Mouse (Mus musculus) cerebellum, postnatal 36 days (tissue): ENCODE measurements at regions not wholly inside any gene's neighbourhood (a gene's known extent, or its start where the extent isn't known, plus 50 kb on each side); places are given as distances from the start of the nearest gene placed in this dataset.
A peak's percentile ranks its signal among the peaks of the same experiment; 100 is the strongest.

Experiments
- DNase-seq, 2 experiments: peaks; one replicate each; pipeline ENCODE4 v3.0.0; 2021 to 2022; ENCODE audit warnings: mixed read lengths in 2 of 2

DNA sequence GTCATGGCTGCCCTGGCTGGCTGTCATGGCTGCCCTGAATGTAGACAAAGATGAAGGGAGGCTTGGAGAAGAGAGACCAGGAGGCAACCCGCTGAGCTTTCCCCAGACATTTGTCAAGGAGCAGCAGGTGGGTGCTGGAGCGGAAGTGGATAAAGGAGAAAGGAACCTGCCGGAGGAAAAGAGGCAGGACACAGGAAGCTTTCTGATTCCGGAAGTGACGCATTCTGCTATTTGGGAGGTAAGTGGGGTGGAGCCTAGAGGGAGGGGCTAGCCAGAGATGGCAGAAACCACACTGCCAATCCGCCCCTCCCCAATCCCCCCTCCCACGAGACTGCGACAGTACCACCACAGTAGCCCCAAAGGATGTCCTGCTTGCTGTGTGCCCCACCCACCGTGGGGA lies 80.1 kb downstream of the Gm572 start:
- no peak for DNase-seq

DNA sequence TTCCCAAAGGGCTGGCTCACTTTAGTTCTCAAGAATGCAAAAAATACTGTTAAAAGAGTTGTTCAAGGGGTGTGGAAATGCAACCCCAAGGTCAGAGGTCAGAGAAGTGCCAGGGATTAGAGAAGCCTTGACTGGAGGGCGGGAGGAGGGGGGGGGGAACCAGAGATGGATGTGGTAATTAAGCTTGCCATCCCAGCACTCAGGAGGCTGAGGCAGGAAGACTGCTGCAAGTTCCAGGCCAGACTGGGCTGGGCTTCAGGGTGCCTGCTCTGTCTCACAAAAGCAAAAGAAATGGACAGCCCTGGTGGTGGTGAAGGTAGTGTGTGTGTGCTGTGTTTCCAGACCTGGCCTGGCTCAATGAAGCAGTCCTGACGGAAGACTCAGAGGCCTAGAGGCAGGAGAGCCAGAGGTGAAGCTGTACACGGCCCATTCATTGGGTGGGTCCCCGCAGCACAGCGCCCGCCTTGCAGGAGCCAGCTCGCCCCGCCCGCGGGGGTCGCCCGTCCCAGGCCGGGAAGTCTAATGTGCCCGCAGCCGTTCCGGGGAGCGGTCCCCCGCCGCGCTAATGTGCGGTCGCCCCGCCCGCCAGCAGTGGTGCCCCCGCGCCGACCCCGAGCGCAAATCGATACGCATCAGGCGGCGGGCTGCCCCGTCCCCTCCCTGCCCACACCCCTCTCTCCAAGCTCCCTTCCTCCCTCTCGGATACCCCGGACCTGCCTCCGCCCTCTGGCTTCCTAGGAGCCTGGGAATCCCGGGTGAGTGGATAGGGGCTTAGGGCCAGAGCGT lies 80.1 kb upstream of the Casz1 start:
- DNase-seq = no peak

DNA sequence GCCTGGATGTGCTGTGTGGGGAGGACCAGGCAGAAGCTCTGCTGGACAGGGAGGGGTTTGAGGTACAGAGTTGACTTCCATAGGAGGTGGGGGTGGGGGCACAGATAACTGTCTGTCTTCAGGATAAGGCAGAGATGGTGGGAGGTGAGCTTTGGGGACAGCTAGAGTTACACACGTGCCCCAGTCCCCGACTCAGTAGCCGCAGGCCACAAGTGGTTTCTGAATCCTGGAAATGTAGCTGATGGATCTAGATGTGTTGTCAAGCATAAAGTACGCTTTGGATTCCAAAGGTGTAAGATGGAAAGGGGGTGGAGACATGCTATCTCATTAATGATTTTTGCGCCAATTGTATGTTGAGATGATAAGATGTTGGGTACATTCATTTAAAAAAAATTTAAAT lies 75.4 kb upstream of the Casz1 start:
- no peak for DNase-seq

DNA sequence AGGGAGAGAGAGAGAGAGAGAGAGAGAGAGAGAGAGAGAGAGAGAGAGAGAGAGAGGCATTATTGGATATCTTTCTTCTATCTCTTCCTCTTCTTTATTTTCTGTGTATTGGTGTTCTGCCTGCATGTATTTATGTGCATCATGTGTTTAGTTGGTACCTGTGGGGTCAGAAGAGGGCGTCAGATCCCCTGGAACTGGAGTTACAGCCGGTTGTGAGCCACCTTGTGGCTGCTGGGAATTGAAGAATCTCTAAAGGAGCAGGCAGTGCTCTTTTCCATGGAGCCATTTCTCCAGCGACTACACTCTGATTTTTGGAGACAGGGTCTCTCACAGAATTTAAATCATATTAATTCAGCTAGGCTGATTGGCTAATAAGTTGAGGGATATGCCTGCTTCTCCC lies 72.6 kb upstream of the Casz1 start:
- no peak for DNase-seq

DNA sequence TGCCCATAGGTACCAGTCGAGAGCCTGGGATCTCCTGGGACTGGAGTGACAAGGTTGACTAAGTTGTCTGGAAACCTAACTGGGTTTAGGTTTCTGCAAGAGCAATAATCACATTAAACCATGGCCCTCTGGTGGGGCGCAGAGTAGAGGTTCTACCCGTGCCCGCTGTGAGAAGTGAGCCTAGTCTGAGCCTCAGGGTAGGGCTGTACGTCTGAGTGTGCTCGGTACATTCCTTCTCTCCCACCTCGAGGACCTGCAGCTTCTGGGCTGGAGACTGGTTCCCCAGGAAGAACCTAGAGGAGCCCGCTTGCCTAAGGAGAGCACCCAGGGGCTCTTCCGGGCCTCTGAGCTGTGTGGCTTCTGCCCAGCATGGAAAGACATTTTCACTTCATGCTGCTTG lies 70.2 kb upstream of the Casz1 start:
- no peak for DNase-seq

DNA sequence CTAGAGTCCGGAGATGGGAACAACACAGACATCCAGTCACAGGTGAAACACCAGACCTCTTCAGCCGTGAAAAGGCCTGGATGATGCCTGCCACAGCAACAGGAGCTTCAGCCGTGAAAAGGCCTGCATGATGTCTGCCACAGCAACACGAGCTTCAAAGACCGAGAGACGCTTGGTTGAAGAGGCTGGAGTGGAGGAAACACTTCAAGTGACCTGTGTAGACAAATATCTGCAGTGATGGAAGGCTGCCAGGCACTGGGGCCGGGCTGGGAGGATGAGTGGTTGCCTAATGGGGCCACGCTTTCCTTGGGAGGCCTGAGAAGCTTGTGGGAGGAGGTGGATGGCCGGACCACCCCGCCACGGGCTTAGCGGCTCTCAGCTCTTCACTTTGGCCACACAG lies 69.7 kb upstream of the Casz1 start:
- DNase-seq = no peak

DNA sequence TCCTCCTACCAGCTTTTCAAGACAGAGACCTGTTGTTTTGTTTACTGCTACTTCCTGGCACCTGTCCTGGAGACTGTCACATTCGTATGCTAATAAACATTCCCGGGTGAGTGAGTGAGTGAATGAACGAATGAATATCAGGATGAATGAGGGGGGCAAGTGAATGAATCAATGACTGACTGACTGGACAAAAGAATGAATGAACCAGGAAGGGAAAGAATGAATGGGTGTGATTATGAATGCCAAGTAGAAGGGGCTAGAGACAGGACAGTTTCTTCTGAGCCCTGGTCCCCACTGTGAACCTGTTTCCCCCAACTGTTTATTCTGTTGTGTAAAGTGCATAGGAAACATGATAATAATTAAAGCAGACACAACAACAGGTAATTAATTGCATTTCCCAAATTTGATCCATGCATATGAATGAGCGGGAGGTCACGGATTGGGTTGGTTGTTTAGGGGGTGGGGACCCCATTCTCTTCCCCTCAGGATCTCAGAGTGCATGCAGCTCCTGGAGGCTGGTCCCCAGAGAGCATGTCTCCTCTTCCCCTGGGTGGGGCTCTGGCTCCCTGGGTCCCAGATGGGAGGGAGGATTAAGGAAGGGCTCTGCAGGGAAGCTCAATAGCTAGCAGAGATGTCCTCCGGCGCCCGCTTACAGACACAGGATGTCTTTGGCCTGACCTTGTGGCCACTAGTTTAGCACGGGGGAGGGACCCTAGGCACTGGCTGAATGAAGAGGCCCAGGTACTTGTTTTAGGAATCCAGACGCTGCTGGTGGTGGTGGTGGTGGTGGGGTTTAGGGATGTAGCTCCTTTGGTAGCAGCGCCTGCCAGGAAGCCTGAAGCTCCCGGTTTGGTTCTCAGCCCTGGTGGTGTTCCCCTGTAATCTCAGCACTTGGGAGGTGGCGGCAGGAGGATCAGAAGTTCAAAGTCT lies 65.4 kb upstream of the Casz1 start:
- no peak for DNase-seq

DNA sequence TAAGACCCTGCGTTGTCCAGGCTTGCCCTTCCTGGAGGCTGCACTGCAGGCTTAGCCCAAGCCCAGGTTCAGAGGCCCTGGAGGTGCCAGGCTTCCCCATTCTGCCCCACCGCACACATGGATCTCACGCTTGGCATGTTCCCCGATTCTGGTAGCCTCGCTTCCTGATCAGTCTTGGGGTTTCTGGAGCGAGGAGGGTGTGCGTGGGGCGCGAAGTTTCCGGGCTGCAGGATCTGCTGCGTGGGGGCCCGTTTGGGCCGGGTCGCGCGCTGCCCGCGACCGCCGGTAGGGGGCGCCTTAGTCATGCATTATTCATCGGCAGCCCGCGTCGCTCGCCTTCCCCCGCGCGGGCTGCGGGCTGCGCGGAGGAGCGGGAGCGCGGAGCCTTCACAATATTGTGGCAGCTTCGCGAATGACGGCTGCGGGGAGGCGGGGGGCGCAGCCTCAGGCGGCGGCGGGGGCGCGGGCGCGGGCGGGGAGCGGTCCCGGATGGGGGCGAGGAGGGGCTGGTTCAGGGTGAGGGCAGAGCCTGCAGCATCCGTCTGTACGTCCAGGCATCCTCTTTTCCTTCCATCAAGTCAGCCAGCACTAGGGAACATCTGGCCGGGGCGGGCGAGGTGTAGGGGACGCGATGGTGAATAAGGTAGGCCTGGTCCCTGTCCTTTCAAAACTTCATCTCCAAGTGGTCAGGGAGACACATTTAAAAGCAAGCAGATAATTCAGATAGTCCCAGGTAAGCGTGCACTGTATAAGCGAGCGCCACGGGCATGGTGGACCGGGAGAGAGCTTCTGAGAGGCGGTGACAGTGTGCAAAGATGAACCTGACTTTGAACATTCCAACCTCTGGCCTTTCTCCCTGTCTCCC lies 61.4 kb upstream of the Casz1 start:
- peak; percentile 76 to 78 for DNase-seq

DNA sequence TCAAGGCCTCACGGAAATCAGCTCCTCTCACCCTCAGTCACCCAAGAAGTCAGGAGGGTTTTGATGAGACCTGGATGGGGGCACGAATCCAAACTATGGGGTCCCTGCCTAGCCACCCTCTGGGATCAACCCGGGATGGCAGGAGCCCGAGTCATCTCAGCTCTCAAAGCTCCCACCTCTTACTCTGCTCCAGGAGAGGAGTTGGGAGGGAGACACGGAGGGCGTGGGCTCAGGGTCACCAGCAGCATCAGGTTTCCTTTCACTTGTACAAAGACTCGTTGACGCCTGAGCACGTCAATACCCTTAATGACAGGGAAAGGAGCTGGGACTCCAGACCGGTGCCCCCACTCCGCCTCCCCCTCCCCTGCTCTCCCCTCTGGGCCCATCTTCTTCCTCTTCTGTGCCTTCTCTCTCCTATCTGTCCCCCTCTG lies 60.8 kb upstream of the Casz1 start:
- DNase-seq = no peak

DNA sequence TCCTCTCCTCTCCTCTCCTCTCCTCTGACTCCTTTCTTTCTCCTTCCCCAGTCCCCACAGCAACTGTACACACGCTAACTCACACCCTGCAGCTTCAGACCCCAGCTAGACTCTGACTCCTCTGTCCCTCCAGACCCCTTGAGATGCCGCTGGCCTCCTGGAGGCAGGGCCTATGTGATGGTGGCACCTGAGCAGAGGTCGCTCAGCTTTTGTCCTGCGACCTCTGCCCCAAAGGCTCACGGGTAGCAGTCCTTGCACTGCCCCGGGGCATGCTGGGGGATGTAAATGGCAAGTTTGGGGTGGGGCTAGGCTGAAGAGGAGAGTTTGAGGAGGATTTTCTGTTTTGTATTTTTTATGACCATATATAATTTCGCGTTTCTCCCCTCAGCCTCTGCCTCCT lies 60.2 kb upstream of the Casz1 start:
- DNase-seq = no peak

DNA sequence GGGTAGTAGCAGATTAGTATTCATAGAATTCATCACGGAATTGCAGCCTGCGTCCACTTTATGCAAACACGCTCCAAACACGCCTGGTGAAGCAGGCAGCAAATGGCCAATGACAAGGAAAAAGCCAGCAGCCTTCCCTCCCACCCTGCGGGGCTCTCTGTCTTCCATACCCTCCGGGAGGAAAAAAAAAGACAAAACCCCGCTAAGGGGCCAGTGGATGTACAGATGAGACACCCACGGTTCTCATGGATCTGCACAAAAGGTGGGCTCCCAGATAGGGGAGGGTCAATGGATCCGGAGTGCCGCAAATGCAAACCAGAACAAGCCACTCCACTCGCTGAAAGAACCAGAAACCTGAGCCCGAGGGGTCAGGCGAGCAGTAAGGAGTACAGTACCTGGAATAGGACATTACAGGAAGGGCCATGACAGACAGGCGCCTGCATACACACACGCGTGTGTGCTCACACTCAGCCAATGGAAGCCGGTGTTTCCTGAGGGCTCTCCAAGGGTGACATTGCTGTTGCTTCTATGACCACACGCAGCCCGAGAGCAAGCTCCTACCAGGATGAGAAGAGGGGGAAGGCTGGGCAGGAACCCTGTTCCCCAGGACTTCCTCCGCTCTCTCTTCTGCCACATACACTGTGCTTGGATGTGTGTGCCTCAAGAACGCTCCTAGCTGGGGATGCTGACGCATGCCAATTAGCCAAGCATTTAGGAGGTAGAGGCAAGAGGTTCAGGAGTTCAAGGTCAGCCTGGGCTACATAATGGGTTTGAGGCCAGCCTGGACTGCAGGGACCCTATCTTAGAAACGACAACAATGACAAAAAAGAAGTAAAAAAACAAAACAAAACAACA lies 57.5 kb upstream of the Casz1 start:
- DNase-seq = no peak

DNA sequence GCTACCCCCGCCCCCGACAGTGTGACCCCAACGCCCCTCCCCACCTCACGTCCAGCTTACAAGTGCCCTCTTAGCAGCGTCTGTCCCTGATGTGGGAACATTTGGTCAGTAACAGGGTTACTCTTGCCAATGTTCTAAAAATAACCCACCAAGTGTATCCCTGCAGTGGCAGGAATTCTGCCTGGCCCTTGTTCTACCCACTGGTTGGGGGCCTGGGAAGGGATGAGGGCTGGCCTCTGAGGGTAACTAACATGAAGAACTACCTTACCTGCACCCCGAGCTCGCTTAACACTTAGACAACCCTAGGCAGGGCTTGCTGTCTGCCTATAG lies 56.9 kb upstream of the Casz1 start:
- DNase-seq = no peak

DNA sequence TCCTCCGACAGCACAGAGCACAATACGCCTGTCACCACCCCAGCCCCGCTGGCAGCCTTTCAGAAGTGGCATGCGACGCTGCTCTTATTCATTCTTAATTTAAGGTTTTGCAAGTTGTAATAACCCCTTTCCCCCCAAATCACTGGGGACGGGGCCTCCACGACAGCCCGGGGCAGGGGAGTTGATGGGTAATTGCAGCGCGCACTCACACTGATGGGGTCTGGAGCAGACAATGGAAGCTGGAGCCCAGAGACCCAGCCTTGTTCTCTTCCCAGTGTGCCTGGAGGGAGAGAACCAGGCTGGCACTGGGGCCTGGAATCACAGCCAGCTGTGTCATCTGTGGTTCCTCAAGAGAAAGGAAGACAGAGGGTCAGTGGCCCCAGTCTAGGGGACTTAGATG lies 54.2 kb upstream of the Casz1 start:
- no peak for DNase-seq

DNA sequence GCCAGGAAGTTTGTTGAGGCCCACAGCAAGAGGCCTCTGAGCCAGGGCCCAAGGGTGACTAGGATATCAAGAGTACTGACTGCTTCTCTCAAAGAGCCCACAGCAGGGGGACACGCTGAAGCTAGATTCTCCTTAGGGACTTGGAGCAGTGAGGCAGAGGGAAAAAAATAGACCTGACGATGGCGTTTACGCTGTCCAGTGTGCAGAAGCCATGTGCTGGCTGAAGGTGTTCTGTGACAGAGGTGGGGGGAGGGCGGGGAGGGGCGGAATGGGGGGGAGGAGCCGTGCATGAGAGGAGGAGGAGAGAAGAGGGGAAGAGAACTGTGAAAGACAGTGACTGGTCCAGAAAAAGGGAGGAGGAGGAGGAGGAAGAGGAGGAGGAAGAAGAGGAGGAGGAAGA lies 52.6 kb upstream of the Casz1 start:
- DNase-seq = no peak

DNA sequence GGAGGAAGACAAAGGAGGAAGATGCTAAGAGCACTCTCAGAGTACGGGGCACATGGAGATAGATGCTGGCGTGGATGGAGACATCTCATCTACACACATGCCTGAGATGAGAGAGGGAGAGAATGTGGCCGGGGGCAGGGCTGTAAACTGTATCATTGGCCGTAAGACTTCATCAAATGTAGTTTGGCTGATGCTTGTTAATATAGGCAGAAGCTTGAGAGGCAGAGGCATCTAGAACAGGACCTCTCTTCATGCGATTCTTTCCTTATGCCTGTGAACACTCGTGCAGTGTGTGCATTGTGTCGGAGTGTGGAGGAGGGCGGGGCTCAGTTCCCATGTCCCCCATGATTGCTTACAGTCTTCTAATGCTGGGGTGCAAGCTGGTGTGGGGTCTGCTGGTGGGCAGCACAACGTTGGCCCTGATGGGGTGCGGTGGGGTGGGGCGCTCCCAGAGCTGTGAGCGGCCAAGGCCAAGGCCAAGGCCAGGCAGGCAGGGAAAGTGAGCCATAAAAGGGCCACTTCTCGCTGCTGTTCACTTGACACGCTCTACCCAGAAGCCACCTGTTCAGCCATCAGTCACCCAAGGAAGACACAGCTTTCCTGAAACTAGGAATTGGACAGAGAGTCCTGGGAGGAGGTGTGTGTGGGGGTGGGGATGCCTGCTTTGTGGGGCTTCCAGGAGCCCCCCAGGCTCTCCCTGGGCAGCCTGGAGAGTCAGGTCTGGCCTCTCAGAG lies 51.7 kb upstream of the Casz1 start:
- DNase-seq = no peak

DNA sequence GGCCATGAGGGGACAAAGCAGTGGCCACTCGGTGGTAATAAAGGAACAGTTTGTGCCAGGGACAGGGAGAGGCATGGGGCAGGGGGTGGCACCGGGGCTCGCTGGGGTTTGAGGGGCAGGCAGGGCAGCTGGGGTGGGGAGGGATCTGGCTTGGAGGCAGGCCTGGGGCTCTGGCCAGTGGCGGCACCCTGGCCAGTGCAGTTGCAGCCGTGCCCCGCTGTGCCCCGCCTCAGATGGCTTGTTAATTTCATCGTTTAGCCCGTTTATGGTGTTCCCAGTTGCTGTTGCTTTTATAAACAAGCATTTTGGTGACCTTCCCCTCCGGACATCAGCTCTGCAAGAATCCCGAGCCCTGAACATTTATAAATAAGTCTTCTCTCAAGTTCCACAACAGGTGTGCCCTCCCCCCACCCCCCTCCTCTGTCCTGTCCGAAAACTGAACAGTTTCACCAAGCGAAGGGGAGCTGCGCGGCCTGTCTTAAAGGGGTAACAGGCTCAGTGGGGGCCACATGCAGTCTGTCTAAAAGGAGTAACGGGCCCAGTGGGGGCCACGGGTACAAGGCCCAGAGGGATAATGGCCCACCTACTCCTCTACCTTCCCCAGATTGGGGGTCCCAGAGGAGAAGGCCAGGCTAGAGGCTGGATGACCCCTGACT lies 51.0 kb upstream of the Casz1 start:
- no peak for DNase-seq

DNA sequence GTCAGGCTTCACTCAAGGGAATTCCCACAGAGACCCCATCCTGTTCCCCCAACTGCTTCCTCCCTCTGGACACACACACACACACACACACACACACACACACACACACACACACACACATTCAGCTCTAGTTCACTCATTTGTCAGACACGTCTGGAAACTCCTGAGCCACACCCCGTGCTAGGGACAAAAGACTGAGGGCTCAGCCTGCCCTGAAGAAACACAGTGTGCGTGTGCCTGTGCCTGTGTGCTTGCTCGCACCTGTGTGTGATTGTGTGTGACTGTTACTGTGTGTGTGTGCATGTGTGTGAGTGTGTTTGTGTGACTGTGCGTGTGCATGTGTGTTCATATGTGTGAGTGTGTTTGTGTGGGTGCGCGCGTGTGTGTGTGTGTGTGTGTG lies 50.4 kb upstream of the Casz1 start:
- no peak for DNase-seq
